Mouse (Mus musculus) erythroblast, embryonic 14.5 days (primary cell): ENCODE results near the gene Mpp4. TPM values are rescaled to one million over a fixed set of nuclear protein-coding genes. Genes with fewer than 3 reads are reported as not detected.

ENCODE experiments used
- H3K27me3 ChIP-seq: 2 replicates; pipeline ENCODE4 v1.6.1; 2012; ENCODE audit warnings: inconsistent platforms; ENCODE audit not compliant: control insufficient read depth
- H3K36me3 ChIP-seq: 2 replicates; pipeline ENCODE4 v1.6.1; 2012; ENCODE audit warnings: mild to moderate bottlenecking, inconsistent platforms; ENCODE audit not compliant: control insufficient read depth
- H3K4me1 ChIP-seq: 2 replicates; pipeline ENCODE4 v1.6.1; 2012; ENCODE audit warnings: inconsistent platforms; ENCODE audit not compliant: control insufficient read depth
- H3K4me3 ChIP-seq: replicated peaks from 2 replicates; pipeline ENCODE3; 2012; ENCODE audit warnings: moderate library complexity, mild to moderate bottlenecking, inconsistent platforms
- H3K9me3 ChIP-seq: 2 replicates; pipeline ENCODE4 v1.6.1; 2012; ENCODE audit warnings: low read length, inconsistent platforms, mixed read lengths; ENCODE audit not compliant: control insufficient read depth
- GATA1 ChIP-seq: IDR thresholded peaks from 2 replicates; pipeline ENCODE4 v1.6.1; 2012; ENCODE audit warnings: low read length, inconsistent platforms, mixed read lengths
- TAL1 ChIP-seq: IDR thresholded peaks from 3 replicates; pipeline ENCODE4 v1.6.1; 2012; ENCODE audit warnings: low read length, inconsistent platforms, mixed read lengths
- polyA plus RNA-seq: library from polyadenylated mRNA; stranded (reverse); fragments of >175 nt; gene quantifications from 2 replicates; pipeline ENCODE4 v1.2.3, GENCODE M21; 2012

The Mpp4 gene
- polyA plus RNA-seq, 1 experiment, result 0.04 TPM

DNA sequence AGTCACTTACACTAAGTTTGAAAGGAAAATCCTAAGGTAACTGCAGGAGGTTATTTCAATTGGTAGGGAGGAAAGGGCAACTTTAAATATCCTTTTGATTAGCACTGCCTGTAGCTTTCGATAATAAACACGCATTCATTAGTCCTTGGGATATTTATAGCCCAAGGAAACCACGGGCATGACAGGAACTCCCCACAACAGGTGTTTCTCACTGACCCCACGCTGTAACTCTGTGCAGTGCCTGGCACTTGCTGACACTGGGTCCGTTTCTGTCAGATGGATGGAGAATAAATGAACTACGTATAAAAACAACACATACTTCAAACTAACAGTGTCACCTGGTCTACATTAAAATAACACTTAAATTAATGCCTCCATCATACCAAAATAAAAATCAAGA lies 31.8 kb upstream of the Mpp4 start:
- H3K27me3 ChIP-seq, result no peaks in the 10 kb centered on the region
- no peaks in the 10 kb centered on the region for H3K4me1 ChIP-seq
- peaks cover 72% of the 10 kb centered on the region for H3K36me3 ChIP-seq
- TF ChIP-seq TAL1 (no peak), GATA1 (no peak)
- no peaks in the 10 kb centered on the region for H3K9me3 ChIP-seq
- H3K4me3 ChIP-seq, result no peak overlapping the region

DNA sequence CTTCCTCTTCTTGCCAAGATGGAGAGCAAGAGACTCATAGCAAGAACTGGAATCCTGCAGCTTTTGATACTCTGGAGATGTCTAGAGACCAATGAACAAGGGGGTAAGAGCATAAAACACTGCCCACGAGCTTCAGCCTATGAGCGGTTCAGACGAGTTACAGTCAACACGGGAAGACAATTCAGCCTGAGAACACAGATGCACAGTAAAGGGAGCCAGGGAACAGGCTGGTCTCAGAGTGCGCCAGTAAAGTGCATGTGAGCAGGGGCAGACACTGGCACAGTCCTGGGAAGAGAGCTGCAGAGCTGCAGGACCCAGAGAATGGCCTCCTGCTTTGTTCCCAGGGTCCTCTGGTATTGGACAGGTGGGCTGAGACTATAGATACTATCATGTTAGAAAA lies 24.6 kb upstream of the Mpp4 start:
- H3K4me1 ChIP-seq, result peaks cover 4% of the 10 kb centered on the region; the same call in 1 of the 2 replicates
- H3K36me3 ChIP-seq, result peaks cover 58% of the 10 kb centered on the region
- no peaks in the 10 kb centered on the region for H3K27me3 ChIP-seq
- TF ChIP-seq GATA1 (no peak), TAL1 (no peak)
- H3K9me3 ChIP-seq, result no peaks in the 10 kb centered on the region
- H3K4me3 ChIP-seq, result no peak overlapping the region

DNA sequence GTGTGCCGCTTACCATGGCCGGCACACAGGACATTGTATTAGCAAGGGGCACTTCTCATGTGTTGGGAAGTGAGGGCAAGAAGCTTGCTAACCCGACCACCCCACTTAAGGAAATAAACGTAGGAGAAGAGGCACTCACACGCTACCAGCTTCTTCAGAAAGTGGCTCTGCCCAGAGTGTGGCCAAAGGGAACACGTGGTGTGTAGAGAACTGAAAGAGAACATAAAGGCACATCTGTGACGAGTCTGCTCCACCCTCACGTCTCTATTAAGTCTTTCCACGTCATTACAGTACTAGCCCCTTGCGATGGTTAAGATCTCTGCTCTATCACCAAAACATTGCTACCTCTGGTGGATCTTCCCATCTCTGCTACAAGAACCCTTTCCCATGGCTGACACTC lies 23.1 kb upstream of the Mpp4 start:
- H3K27me3 ChIP-seq, result no peaks in the 10 kb centered on the region
- peaks cover 61% of the 10 kb centered on the region for H3K36me3 ChIP-seq
- H3K4me1 ChIP-seq, result peaks cover 4% of the 10 kb centered on the region; the same call in 1 of the 2 replicates
- no peak overlapping the region for H3K4me3 ChIP-seq
- TF ChIP-seq TAL1 (no peak), GATA1 (no peak)
- no peaks in the 10 kb centered on the region for H3K9me3 ChIP-seq

DNA sequence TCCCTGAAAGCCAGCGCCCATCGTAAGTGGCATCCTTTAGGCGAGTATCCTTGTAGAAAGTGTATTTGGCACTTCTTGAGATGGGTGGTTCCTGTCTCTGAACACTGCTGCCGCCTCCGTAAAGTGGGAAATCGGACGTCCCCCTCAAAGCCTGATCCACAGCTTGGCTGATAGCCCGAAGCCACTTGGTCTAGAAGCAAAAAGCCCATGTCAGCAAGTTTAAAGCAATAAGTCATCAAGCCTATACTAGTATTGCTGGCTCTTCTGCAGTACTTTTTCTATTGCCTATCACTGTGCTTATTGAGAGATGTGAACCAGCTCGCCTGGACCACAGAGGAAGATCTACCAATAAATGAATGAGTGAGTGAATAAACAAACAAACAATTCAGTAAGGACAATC lies 22.2 kb upstream of the Mpp4 start:
- Histone ChIP-seq H3K36me3 (peaks cover 59% of the 10 kb centered on the region), H3K4me1 (peaks cover 4% of the 10 kb centered on the region; the same call in 1 of the 2 replicates), H3K27me3 (no peaks in the 10 kb centered on the region), H3K9me3 (no peaks in the 10 kb centered on the region), H3K4me3 (no peak overlapping the region)
- TF ChIP-seq TAL1, result no peak
- TF ChIP-seq GATA1, result no peak

DNA sequence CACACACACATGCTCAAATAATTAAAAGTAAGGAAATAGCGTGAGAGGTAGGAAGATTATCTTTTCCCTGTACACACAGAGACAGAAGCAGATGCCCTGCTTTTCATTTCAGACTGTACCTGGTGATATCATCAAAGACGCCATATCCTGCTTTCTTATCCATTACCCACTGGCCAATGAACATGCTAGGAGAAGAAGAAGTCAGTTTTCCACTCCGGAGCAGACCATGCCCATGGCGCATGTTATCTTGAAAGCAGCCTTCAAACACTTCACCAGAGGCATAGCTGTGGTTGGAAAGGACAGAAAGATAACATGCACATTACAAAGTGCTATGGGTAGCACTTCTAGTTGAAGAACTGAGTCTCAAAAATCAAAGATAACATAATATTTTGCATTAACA lies 19.9 kb upstream of the Mpp4 start:
- Histone ChIP-seq H3K36me3 (peaks cover 68% of the 10 kb centered on the region), H3K4me1 (peaks cover 4% of the 10 kb centered on the region; the same call in 1 of the 2 replicates), H3K4me3 (no peak overlapping the region), H3K9me3 (no peaks in the 10 kb centered on the region), H3K27me3 (no peaks in the 10 kb centered on the region)
- TF ChIP-seq GATA1 (no peak), TAL1 (no peak)

DNA sequence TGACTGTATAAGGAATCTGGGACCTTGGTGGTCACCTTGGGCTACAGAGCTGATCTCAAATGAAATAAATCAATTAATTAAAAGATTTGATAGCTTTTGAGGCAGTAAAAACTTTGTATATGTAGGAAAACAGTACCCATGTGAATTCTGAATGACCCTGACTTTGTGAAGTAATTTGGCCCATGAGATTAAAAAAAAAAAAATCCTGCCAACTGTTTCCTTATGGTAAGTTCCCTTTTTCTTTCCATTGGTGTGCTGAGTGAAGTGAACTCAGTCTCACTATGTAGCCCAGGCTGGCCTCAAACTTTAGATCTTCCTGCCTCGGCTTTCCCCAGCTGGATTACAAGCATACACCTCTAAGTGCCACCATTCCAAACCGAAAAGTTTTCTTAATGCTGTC lies 19.2 kb upstream of the Mpp4 start:
- no peaks in the 10 kb centered on the region for H3K9me3 ChIP-seq
- peaks cover 4% of the 10 kb centered on the region; the same call in 1 of the 2 replicates for H3K4me1 ChIP-seq
- peaks cover 70% of the 10 kb centered on the region for H3K36me3 ChIP-seq
- no peaks in the 10 kb centered on the region for H3K27me3 ChIP-seq
- no peak for TF ChIP-seq TAL1
- TF ChIP-seq GATA1, result no peak
- H3K4me3 ChIP-seq, result no peak overlapping the region

DNA sequence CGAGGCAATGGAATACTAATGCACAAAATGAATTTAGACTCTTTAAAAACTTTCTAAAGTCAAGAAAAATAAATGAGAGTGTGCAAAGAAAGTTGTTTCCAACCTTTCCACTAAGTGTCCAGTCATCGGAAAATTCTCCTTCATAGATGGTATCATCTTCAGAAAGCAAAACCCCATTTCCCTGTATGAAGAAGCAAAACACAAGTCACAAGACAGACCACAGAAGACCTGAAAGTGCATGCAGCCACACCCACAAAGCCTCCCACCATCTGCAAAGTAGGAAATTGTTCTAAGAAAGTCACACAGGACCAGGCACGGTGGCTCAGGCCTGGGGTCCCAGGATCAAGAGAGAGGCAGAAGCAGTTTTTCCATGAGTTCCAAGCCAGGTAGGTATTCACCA lies 16.8 kb upstream of the Mpp4 start:
- Histone ChIP-seq H3K4me3 (no peak overlapping the region), H3K9me3 (no peaks in the 10 kb centered on the region), H3K4me1 (peaks cover 4% of the 10 kb centered on the region; the same call in 1 of the 2 replicates), H3K36me3 (peaks cover 64% of the 10 kb centered on the region), H3K27me3 (no peaks in the 10 kb centered on the region)
- TF ChIP-seq TAL1 (no peak), GATA1 (no peak)

DNA sequence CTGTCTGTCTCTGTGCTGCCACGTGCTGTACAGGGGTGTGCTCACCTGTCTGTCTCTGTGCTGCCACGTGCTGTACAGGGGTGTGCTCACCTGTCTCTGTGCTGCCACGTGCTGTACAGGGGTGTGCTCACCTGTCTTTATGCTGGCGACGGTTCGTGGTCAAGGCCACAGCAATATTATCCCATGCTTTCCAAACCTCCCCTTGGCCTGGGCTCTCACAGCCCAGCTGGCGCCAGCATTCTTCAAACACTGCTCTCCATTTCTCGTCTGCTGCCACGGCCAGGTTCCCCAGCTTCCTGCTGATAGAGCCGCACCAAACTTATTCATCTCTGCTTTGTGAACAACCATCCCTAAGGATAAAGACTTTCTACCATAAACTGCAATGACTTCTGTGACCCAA lies 15.2 kb upstream of the Mpp4 start:
- peaks cover 59% of the 10 kb centered on the region for H3K36me3 ChIP-seq

DNA sequence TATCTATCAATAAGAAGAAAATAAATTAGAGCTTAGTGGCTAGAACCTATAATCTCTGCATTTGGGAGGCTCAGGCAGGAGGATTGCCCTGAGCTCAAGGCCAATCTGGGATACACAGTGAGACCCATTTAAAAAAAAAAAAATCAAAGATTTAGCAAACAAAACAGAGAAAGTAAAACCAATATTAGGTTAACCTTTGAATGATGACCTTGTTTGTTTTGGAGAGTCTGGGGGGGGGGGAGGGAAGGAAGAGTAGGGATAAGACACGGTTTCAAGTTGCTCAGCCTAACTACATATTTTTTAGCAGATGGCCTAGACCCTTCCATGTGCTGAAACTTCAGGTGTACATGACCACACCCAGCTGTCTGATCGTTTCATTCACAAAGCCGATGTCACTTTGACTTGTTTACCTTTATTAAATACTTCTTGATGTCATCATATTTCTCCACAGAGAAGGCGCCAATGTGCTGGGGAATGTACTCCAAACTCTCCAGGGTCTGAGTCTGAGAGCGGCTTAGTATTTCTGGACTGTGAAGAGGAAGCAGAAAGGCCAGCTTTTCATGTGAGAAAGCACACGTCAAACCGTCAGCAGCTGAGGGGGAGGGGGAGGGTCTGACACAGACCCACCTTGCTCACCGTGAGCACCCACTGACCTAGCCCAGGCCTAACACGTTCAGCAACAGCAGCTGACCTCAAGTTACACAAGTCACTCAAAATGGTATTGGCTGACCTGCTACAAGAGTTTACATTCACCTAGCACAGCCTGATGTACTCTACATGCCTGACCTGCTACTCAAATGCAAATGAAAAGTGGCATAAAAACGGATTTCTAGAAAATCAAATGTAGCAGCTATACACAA lies 11.6 kb upstream of the Mpp4 start:
- Histone ChIP-seq H3K4me3 (no peak overlapping the region), H3K36me3 (peaks cover 53% of the 10 kb centered on the region), H3K27me3 (no peaks in the 10 kb centered on the region), H3K4me1 (no peaks in the 10 kb centered on the region; the same call in 1 of the 2 replicates), H3K9me3 (no peaks in the 10 kb centered on the region)
- TF ChIP-seq TAL1, result no peak
- no peak for TF ChIP-seq GATA1

More for the DNA sequence above, 15.2 kb upstream of the Mpp4 start:
- TF ChIP-seq GATA1 (no peak), TAL1 (no peak)
- no peak overlapping the region for H3K4me3 ChIP-seq
- peaks cover 4% of the 10 kb centered on the region; the same call in 1 of the 2 replicates for H3K4me1 ChIP-seq
- no peaks in the 10 kb centered on the region for H3K9me3 ChIP-seq
- H3K27me3 ChIP-seq, result no peaks in the 10 kb centered on the region
